Mouse (Mus musculus): ENCODE data around the gene Slc45a3. TPM values are rescaled to one million over a fixed set of nuclear protein-coding genes. Genes with fewer than 3 reads are reported as not detected.

Gene Slc45a3
- total RNA-seq, 2 experiments from 2014 or later = 0.72 to 0.89 TPM

DNA sequence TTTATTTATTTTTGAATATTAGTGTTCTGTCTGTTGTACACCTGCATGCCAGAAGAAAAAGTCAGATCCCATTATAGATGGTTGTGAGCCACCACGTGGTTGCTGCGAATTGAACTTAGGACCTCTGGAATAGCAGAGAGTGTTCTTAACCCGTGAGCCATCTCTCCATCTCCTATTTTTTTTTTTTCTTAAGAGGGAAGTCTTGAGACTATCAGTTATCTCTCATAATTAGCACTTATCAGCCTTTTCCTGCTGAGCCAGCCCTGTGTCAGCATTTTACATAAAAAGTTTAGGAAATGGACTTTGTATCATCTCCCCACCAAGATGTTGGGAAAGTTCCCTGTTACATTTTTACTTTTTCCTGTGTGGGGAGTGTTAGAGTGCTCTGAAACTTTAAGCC lies 59.3 kb downstream of the Slc45a3 start:
- no peak for DNase-seq (ENCODE audit: low spot score in 2 of 2)

DNA sequence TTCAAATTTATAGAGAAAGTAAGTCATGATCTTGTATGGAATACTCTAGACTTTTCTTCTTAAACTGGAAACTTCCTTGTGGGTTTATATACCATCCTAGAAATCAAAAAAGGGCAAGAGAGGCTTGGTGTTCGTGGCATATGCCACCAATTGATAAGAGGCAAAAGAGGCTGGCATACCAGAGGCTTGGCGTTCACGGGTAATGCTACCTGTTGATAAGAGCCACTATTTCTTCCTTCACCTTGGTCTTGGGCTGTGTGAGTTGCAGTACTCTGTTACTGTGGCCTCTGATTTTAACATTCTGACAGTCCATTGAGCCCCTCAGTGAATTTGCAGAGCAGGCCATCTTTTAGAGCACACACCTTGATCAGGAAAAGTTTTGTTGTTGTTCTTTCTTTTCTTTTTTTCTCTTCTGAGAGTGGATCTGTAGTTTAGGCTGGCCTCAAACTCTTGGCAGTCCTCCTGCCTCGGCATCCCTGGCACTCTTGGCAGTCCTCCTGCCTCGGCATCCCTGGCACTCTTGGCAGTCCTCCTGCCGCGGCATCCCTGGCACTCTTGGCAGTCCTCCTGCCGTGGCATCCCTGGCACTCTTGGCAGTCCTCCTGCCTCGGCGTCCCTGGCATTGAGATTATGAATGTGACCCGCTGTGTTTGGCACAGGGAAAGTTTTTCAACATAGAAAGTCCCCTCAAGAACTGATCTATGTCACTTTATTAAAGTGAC lies 64.3 kb downstream of the Slc45a3 start:
- DNase-seq (ENCODE audit: low spot score in 2 of 2) = no peak

DNA sequence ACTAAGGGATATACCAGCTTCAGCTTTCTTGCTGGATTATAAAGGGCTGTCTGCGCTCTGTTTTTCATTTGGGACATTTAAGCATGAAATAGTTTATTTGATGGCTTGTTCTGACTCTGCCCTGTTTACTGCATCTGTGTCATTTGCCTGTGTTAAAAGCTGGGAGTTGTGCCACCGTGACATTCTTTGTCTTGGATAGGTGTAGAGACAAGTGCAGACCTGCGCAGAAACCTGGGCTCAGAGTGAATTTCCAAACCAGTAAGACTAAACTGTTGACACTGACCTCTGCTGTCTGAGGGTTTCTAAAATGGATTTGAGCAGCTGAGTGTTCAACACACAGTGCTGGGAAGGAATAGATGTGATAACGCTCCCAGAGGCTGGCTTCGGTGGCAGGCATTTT lies 65.2 kb downstream of the Slc45a3 start:
- DNase-seq (ENCODE audit: low spot score in 2 of 2) = no peak

DNA sequence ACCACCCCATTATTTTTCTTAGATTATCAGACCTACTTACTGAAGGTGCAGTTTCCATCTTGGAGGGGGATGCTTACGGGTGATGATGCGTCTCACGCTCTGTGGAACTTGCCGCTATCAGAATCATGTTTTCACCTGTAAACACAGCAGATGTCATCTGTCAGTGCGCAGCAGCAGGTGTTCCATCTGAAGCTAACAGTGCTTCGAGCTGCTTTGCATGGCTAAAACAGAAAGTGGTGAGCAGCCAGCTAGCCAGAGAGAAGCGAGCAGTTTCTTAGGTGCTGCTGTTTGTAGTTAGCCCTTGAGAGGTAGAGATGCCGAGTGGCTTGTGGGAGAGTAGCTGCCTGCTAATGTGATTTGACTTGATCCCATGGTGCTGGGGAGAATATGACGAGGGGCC lies 65.6 kb downstream of the Slc45a3 start:
- no peak for DNase-seq (ENCODE audit: low spot score in 2 of 2)

DNA sequence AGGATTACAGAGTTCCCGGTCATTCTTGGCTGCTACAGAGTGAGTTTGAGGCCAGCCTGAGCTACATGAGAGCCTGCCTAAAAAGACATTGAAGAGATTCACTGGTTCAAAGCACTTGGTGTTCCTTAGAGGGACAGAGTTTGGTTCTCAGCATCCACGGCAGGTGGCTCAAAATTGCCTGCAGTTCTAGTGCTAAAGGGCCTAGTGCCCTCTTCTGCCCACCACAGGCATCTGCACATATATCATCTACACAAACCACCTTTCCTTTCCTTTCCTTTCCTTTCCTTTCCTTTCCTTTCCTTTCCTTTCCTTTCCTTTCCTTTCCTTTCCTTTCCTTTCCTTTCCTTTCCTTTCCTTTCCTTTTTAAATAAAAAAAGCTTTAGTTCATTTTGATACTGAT lies 67.8 kb downstream of the Slc45a3 start:
- DNase-seq (ENCODE audit: low spot score in 2 of 2) = no peak

DNA sequence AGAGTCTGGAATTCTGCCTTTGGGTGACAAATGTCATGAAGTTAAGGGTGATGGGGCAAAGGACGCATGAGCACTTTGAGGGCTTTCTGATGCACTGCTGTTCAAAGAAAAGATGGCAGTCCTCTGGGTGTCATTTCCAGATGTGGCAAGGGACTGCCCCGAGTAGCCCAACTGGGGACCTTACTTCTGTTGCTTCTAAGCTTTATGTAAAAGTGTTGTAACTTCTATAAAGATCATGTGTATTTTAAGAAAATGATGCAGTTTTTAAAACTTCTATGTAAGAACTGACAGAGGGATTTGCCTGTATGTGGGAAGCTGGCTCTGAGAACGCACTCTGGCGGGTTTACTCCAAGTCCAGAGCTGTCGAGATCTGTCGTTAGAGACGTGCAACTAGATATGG lies 69.4 kb downstream of the Slc45a3 start:
- no peak for DNase-seq (ENCODE audit: low spot score in 2 of 2)

Other genes starting within 250 kb of the Slc45a3 start
- under 1 TPM; 0.12 to 0.15 TPM for gene Slc26a9, start 218.9 kb upstream of the Slc45a3 start, total RNA-seq (2021)
- 1 to 10 TPM; 1.8 to 2.1 TPM for gene Pm20d1, start 165.6 kb upstream of the Slc45a3 start, total RNA-seq (2021)
- gene Slc41a1, start 135.5 kb upstream of the Slc45a3 start, total RNA-seq (2021) = 10 to 100 TPM; 62.5 to 63.0 TPM
- gene Rab29, start 95.7 kb upstream of the Slc45a3 start, total RNA-seq (2021) = 1 to 10 TPM; 6.8 to 8.7 TPM
- 100 to 1,000 TPM; 158 to 166 TPM for gene Nucks1, start 52.4 kb upstream of the Slc45a3 start, total RNA-seq (2021)
- 10 to 100 TPM; 55.3 to 64.3 TPM for gene Elk4, start 44.6 kb downstream of the Slc45a3 start, total RNA-seq (2021)
- 10 to 100 TPM; 66.4 to 79.3 TPM for gene Mfsd4a, start 105.1 kb downstream of the Slc45a3 start, total RNA-seq (2021)
- gene Cdk18, start 176.7 kb downstream of the Slc45a3 start, total RNA-seq (2021) = 10 to 100 TPM; 21.7 to 29.2 TPM
- under 1 TPM in 1 of 2 experiments, not detected in 1; 0.32 TPM for gene Lemd1, start 228.5 kb downstream of the Slc45a3 start, total RNA-seq (2021)
- gene AC124108.1, start 228.5 kb downstream of the Slc45a3 start, total RNA-seq (2021) = under 1 TPM; 0.45 to 0.48 TPM

Data from layer of hippocampus, adult 18-20 months (tissue).